Mouse (Mus musculus): ENCODE data around the gene Agmo. TPM values are rescaled to one million over a fixed set of nuclear protein-coding genes. Genes with fewer than 3 reads are reported as not detected.
A peak's percentile ranks its signal among the peaks of the same experiment; 100 is the strongest.

Agmo gene
- polyA plus RNA-seq, 1 experiment from 2014 or later = 1.1 TPM

GRCm38 (mm10) chr12:37445255-37445654, 203.8 kb downstream of the Agmo start:
- no peak overlapping the region for H3K9ac ChIP-seq
- 67% methylated on average over 9 of the region's 9 CpGs for whole genome bisulfite sequencing
- no peak for ATAC-seq (ENCODE audit: low FRiP score, low read depth)

DNA sequence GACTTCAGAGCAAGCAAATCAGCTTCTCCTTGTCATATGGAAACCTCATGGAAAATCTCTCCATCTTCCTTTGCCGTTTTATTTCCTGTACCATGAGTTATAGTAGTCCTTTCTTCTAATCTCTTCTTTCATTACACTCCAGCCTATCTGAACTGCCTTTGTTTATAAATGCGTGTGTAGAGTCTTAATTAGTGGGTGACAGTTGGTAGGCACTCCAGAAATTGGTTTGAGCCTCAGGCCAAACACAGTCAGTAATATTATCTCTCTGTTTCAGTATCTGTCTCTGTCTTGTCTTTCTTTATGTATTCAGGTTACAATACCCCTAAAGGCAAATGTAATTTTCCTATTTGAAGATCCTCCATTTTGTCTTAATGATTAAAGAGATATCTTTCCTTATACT, 208.2 kb downstream of the Agmo start:
- Histone ChIP-seq H3K4me1 (replicated peaks) (no peaks in the 10 kb centered on the region), H3K4me2 (no peak overlapping the region), H3K4me3 (no peak overlapping the region), H3K27me3 (no peaks in the 10 kb centered on the region), H3K36me3 (no peaks in the 10 kb centered on the region), H3K9me3 (no peaks in the 10 kb centered on the region), H3K27ac (replicated peaks) (no peak overlapping the region), H3K9ac (no peak overlapping the region)
- no peak for ATAC-seq (ENCODE audit: low FRiP score, low read depth)
- 45% methylated on average over 2 of the region's 2 CpGs for WGBS

More at GRCm38 (mm10) chr12:37445255-37445654, 203.8 kb downstream of the Agmo start:
- no peaks in the 10 kb centered on the region for H3K4me1 ChIP-seq (replicated peaks)
- no peaks in the 10 kb centered on the region for H3K36me3 ChIP-seq
- H3K27me3 ChIP-seq = no peaks in the 10 kb centered on the region
- H3K27ac ChIP-seq (replicated peaks) = no peak overlapping the region
- no peaks in the 10 kb centered on the region for H3K9me3 ChIP-seq
- no peak overlapping the region for H3K4me3 ChIP-seq
- H3K4me2 ChIP-seq = no peak overlapping the region

DNA sequence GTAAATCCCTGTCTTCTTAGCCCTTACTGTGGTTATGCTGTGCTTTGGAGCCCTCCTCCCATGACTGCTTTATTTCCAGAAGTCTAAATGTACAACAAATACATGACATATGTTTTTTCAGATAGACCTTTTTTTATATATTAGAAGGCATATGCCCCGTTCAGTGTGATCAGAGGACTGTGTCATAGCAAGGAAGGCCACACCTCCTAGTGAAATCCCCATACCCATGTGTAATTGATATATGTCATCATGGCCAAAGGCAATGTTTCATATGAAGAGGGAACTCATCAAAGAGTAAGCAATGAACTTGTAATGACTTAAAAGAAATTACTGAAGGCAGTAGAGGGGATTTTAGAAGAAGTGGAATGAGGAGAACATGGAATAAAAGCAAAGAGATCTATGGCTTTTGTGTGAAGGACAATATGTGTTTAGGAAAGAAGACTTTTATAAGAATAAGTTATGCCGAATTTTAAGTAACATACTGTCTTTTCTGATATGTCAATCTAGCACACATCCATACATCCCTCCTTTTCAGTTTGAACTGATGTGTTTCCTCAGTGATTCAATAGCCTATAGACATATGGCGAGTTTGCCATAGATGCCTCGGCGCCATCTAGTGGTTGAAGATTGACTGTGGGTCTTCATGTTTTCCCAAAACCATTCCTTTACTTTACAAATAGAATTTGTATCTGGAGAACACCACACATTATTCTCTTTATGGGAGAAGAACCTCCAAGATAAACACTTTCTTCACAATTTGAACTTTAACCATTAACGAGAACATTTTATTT, 209.1 kb downstream of the Agmo start:
- H3K27ac ChIP-seq (replicated peaks) = no peak overlapping the region
- 0 out of 2 replicates have a peak, but pooled peaks have one; percentile 54 for ATAC-seq (ENCODE audit: low FRiP score, low read depth)
- H3K27me3 ChIP-seq = no peaks in the 10 kb centered on the region
- 17% methylated on average over 6 of the region's 6 CpGs for WGBS
- no peaks in the 10 kb centered on the region for H3K9me3 ChIP-seq
- H3K4me1 ChIP-seq (replicated peaks) = no peaks in the 10 kb centered on the region
- H3K36me3 ChIP-seq = no peaks in the 10 kb centered on the region
- no peak overlapping the region for H3K9ac ChIP-seq
- H3K4me3 ChIP-seq = no peak overlapping the region
- H3K4me2 ChIP-seq = no peak overlapping the region

- no peak overlapping the region for H3K27ac ChIP-seq (replicated peaks)
- H3K27me3 ChIP-seq = no peaks in the 10 kb centered on the region
- ATAC-seq (ENCODE audit: low FRiP score, low read depth) = no peak
- 69% methylated on average over 5 of the region's 5 CpGs for WGBS
- H3K4me1 ChIP-seq (replicated peaks) = no peaks in the 10 kb centered on the region
- H3K9me3 ChIP-seq = no peaks in the 10 kb centered on the region
- no peaks in the 10 kb centered on the region for H3K36me3 ChIP-seq
- H3K4me3 ChIP-seq = no peak overlapping the region
- H3K9ac ChIP-seq = no peak overlapping the region
- H3K4me2 ChIP-seq = no peak overlapping the region
Observed at GRCm38 (mm10) chr12:37471631-37472030, 230.2 kb downstream of the Agmo start.

DNA sequence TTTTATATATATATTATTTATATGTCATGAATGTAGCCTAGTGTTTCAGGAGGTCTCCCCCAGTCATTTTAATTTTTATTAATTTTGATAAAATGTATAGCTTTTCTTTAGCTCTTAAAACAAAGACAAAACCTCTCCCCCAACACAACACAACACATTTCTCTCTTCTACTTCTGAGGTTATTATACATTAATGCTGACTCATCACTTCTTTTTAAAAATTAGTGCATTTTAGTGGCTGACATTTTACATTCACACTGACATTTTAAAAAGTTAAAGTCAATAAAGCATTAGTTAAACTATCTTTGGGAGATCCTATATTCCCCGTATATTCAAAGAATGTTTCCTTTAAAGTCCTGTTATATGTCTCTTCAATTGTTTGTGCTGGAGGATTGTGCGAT, 235.4 kb downstream of the Agmo start:
- ATAC-seq (ENCODE audit: low FRiP score, low read depth) = no peak
- Histone ChIP-seq H3K4me3 (no peak overlapping the region), H3K9me3 (no peaks in the 10 kb centered on the region), H3K4me2 (no peak overlapping the region), H3K4me1 (replicated peaks) (no peaks in the 10 kb centered on the region), H3K9ac (no peak overlapping the region), H3K36me3 (no peaks in the 10 kb centered on the region), H3K27ac (replicated peaks) (no peak overlapping the region), H3K27me3 (no peaks in the 10 kb centered on the region)
- WGBS = 96% methylated on average over 2 of the region's 2 CpGs

- 90% methylated on average over 3 of the region's 3 CpGs for WGBS
- no peak overlapping the region for H3K9ac ChIP-seq
- no peak for ATAC-seq (ENCODE audit: low FRiP score, low read depth)
- H3K4me3 ChIP-seq = no peak overlapping the region
- no peaks in the 10 kb centered on the region for H3K36me3 ChIP-seq
- no peaks in the 10 kb centered on the region for H3K4me1 ChIP-seq (replicated peaks)
- no peak overlapping the region for H3K4me2 ChIP-seq
- H3K27ac ChIP-seq (replicated peaks) = no peak overlapping the region
- H3K9me3 ChIP-seq = no peaks in the 10 kb centered on the region
- no peaks in the 10 kb centered on the region for H3K27me3 ChIP-seq
Observed at GRCm38 (mm10) chr12:37487991-37488390, 246.6 kb downstream of the Agmo start.

DNA sequence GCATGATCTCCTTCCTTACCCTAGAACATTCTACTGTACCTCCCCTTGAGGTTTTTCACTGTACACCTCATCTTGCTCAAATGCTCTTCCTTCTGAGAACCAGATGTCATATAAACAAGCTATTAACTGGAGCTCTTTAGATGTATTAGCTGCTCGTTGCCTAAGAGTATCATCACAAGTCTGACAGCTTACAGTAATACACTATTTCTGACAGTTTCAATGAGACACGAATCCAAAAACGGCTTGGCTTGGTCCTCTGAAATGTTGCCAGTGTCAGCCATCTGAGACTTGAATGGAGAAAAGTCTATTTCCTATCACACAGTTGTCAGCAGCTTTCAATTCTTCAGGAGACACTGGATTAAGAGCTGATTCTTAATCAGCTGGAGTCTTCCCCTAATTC, 257.4 kb downstream of the Agmo start:
- no peak overlapping the region for H3K27ac ChIP-seq (replicated peaks)
- 78% methylated on average over 3 of the region's 3 CpGs for WGBS
- H3K4me1 ChIP-seq (replicated peaks) = no peaks in the 10 kb centered on the region
- no peak overlapping the region for H3K9ac ChIP-seq
- ATAC-seq (ENCODE audit: low FRiP score, low read depth) = no peak
- no peak overlapping the region for H3K4me3 ChIP-seq
- no peaks in the 10 kb centered on the region for H3K9me3 ChIP-seq
- no peaks in the 10 kb centered on the region for H3K36me3 ChIP-seq
- H3K27me3 ChIP-seq = no peaks in the 10 kb centered on the region
- H3K4me2 ChIP-seq = no peak overlapping the region

DNA sequence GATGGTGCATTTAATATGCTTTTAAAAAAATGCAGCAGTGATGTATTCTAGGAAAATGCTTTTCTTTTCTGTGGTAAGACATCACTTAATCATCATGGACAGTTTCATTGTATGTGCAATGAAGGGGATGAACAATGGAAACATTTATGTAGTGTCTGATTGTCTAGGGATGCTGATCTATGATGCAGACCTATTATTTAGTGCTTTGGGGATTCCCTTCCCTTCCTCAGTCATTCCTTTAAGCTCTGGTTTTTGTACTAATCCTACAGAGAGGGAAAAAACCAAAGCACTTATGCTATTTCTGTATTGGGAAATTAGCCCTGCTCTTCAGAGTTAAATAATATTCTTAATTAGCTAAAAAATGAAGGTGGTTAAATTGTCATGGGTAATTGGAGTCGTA, 266.0 kb downstream of the Agmo start:
- Histone ChIP-seq H3K9me3 (no peaks in the 10 kb centered on the region), H3K4me1 (replicated peaks) (no peaks in the 10 kb centered on the region), H3K36me3 (no peaks in the 10 kb centered on the region), H3K27ac (replicated peaks) (no peak overlapping the region), H3K4me3 (no peak overlapping the region), H3K27me3 (no peaks in the 10 kb centered on the region), H3K9ac (no peak overlapping the region), H3K4me2 (no peak overlapping the region)
- ATAC-seq (ENCODE audit: low FRiP score, low read depth) = no peak
- 48% methylated on average over 1 of the region's 1 CpGs for WGBS

- WGBS = 60% methylated on average over 2 of the region's 2 CpGs
- Histone ChIP-seq H3K36me3 (no peaks in the 10 kb centered on the region), H3K27me3 (no peaks in the 10 kb centered on the region), H3K4me2 (no peak overlapping the region), H3K9me3 (no peaks in the 10 kb centered on the region), H3K4me3 (no peak overlapping the region), H3K4me1 (replicated peaks) (no peaks in the 10 kb centered on the region), H3K9ac (no peak overlapping the region), H3K27ac (replicated peaks) (no peak overlapping the region)
- ATAC-seq (ENCODE audit: low FRiP score, low read depth) = no peak
Observed at GRCm38 (mm10) chr12:37507826-37508225, 266.4 kb downstream of the Agmo start.

- no peak for ATAC-seq (ENCODE audit: low FRiP score, low read depth)
- Histone ChIP-seq H3K4me3 (no peak overlapping the region), H3K9ac (no peak overlapping the region), H3K4me2 (no peak overlapping the region), H3K27me3 (no peaks in the 10 kb centered on the region), H3K36me3 (no peaks in the 10 kb centered on the region), H3K9me3 (0 out of 2 replicates have a peak, but pooled peaks cover 4% of the 10 kb centered on the region), H3K4me1 (replicated peaks) (no peaks in the 10 kb centered on the region), H3K27ac (replicated peaks) (no peak overlapping the region)
- WGBS = 76% methylated on average over 1 of the region's 1 CpGs
Observed at GRCm38 (mm10) chr12:37521772-37522171, 280.3 kb downstream of the Agmo start.

DNA sequence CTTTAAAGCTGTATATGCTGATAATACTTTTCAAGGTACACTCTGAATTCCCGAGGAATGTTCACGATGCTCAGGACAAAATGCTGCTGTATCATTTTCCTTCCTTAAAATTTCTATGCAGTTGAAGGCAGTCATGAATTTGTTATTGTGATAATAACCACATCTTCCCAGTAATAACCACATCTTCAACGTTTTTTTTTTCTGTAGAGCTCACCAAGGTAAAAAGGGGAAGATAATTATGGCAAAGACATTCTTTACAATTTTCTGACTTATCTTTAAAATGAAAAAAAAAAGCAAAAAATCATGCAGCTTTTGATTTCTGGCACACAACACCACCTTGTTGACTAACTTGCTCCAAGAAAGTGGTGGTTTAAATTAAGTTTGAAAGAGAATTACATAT, 283.2 kb downstream of the Agmo start:
- no peak overlapping the region for H3K9ac ChIP-seq
- no peak overlapping the region for H3K4me3 ChIP-seq
- H3K4me1 ChIP-seq (replicated peaks) = no peaks in the 10 kb centered on the region
- H3K27me3 ChIP-seq = no peaks in the 10 kb centered on the region
- no peak overlapping the region for H3K27ac ChIP-seq (replicated peaks)
- H3K9me3 ChIP-seq = 0 out of 2 replicates have a peak, but pooled peaks cover 4% of the 10 kb centered on the region
- ATAC-seq (ENCODE audit: low FRiP score, low read depth) = no peak
- 86% methylated on average over 3 of the region's 3 CpGs for WGBS
- no peaks in the 10 kb centered on the region for H3K36me3 ChIP-seq
- no peak overlapping the region for H3K4me2 ChIP-seq

DNA sequence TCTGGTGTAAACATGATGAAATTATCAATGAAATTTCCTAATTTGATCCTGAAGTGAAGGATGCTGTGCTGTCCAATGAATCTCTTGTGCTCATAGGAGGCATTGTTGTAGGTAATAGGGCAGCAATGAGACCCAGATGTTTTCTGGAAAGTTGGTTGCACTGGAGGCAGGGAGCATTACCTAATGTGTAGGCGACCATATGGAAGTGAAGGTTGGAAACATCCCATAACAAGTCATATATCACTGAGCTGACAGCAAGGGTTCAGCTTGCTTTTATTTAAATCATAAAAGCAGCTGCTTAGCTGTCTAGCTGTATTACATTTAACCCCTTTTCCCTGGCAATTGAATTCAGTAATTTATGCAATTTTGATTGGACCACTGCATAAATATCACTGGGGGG, 299.6 kb downstream of the Agmo start:
- Histone ChIP-seq H3K4me2 (no peak overlapping the region), H3K4me3 (no peak overlapping the region), H3K9me3 (no peaks in the 10 kb centered on the region), H3K4me1 (replicated peaks) (no peaks in the 10 kb centered on the region), H3K27me3 (no peaks in the 10 kb centered on the region), H3K9ac (no peak overlapping the region), H3K36me3 (no peaks in the 10 kb centered on the region), H3K27ac (replicated peaks) (no peak overlapping the region)
- no peak for ATAC-seq (ENCODE audit: low FRiP score, low read depth)
- 60% methylated on average over 1 of the region's 1 CpGs for WGBS

DNA sequence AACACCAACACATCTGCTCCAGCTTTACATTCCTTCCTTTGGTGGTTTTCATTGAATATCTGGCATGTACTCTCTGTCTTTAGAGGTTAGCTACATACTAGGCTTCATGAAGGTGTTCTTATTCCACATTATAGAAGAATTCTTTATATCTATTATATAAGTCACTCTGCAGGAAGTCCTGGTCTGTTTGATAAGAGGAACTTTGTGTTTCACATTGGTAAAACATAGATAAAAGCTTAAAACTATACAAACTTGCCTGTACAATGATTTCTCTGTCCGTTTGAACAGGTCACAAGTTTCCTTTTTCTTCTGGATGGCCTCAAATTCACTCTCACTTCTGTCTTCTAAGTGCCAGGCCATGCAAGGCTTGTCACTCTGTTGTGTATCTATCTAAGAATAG, 316.8 kb downstream of the Agmo start:
- Histone ChIP-seq H3K4me2 (no peak overlapping the region), H3K27ac (replicated peaks) (no peak overlapping the region), H3K36me3 (no peaks in the 10 kb centered on the region), H3K9me3 (no peaks in the 10 kb centered on the region), H3K4me1 (replicated peaks) (no peaks in the 10 kb centered on the region), H3K9ac (no peak overlapping the region), H3K4me3 (no peak overlapping the region), H3K27me3 (no peaks in the 10 kb centered on the region)
- no peak for ATAC-seq (ENCODE audit: low FRiP score, low read depth)
- WGBS = 57% methylated on average over 1 of the region's 1 CpGs

All from hindbrain, embryonic 15.5 days (tissue).